Comparison of ENCODE assay signal across 18 mouse cellular contexts in genomic region chr13:30259326-30259725, GRCm38 (mm10).
DNase-seq lines count a peak whose midpoint lies in the region; ATAC-seq and TF ChIP-seq lines count a peak whose summit lies in the region.
"Had no signal": no experiment of that assay in that cellular context is flagged by ENCODE, and none has a peak within 500 bp of the region (broad histone marks: within the 10 kb centered on the region; RNA-seq: fewer than 3 reads in every experiment).

No protein-coding gene starts in this region.

- no peak overlapping the region for H3K4me3 ChIP-seq in hindbrain, embryonic 16.5 days (ENCODE audit: low read length)
- H3K4me3 ChIP-seq in hindbrain, postnatal 0 days (ENCODE audit: low read length) = no peak overlapping the region
- no peak overlapping the region for H3K4me3 ChIP-seq in lung, embryonic 16.5 days (ENCODE audit: low read length)
- H3K4me3 ChIP-seq in embryonic facial prominence, embryonic 10.5 days = no peak overlapping the region
- H3K4me3 ChIP-seq: embryonic facial prominence, embryonic 13.5 days; erythroblast, embryonic 14.5 days; forebrain, embryonic 12.5 days; gastrocnemius, adult 2 months; heart, embryonic 10.5 days; limb, embryonic 10.5 days; liver, embryonic 15.5 days; midbrain, embryonic 13.5 days had no signal

- no peaks in the 10 kb centered on the region for H3K36me3 ChIP-seq in hindbrain, embryonic 16.5 days (ENCODE audit: control insufficient read depth, insufficient read depth, low read length)
- no peaks in the 10 kb centered on the region for H3K36me3 ChIP-seq in hindbrain, postnatal 0 days (ENCODE audit: insufficient read depth, low read length)
- H3K36me3 ChIP-seq in lung, embryonic 16.5 days (ENCODE audit: control insufficient read depth, insufficient read depth, low read length) = no peaks in the 10 kb centered on the region
- H3K36me3 ChIP-seq in embryonic facial prominence, embryonic 10.5 days (replicated peaks) = no peaks in the 10 kb centered on the region
- H3K36me3 ChIP-seq: embryonic facial prominence, embryonic 13.5 days; forebrain, embryonic 12.5 days; heart, embryonic 10.5 days; limb, embryonic 10.5 days; liver, embryonic 15.5 days; midbrain, embryonic 13.5 days had no signal

- ATAC-seq in hindbrain, embryonic 16.5 days = peak; percentile 24; the same call in 1 of the 2 replicates
- no peak for ATAC-seq in hindbrain, postnatal 0 days
- ATAC-seq in lung, embryonic 16.5 days (ENCODE audit: low read depth) = no peak
- ATAC-seq: Patski had no signal

- no peaks in the 10 kb centered on the region for H3K9me3 ChIP-seq in hindbrain, embryonic 16.5 days (ENCODE audit: control insufficient read depth, low read length)
- no peaks in the 10 kb centered on the region for H3K9me3 ChIP-seq in hindbrain, postnatal 0 days (ENCODE audit: low read length)
- H3K9me3 ChIP-seq in lung, embryonic 16.5 days (ENCODE audit: control insufficient read depth, low read length) = no peaks in the 10 kb centered on the region
- H3K9me3 ChIP-seq in embryonic facial prominence, embryonic 10.5 days = no peaks in the 10 kb centered on the region
- H3K9me3 ChIP-seq: embryonic facial prominence, embryonic 13.5 days; forebrain, embryonic 12.5 days; heart, embryonic 10.5 days; limb, embryonic 10.5 days; liver, embryonic 15.5 days; megakaryocyte, embryonic 14.5 days; midbrain, embryonic 13.5 days had no signal

- no peak overlapping the region for H3K4me2 ChIP-seq in hindbrain, embryonic 16.5 days (ENCODE audit: low read length)
- no peak overlapping the region for H3K4me2 ChIP-seq in hindbrain, postnatal 0 days (ENCODE audit: low read depth, low read length)
- H3K4me2 ChIP-seq in lung, embryonic 16.5 days (ENCODE audit: low read depth, low read length) = no peak overlapping the region
- H3K4me2 ChIP-seq: embryonic facial prominence, embryonic 13.5 days; forebrain, embryonic 12.5 days; hindbrain, embryonic 14.5 days; liver, embryonic 15.5 days; midbrain, embryonic 13.5 days had no signal

- H3K27me3 ChIP-seq in hindbrain, embryonic 16.5 days (replicated peaks; ENCODE audit: control insufficient read depth, insufficient read depth, low read length) = no peaks in the 10 kb centered on the region
- H3K27me3 ChIP-seq in hindbrain, postnatal 0 days (ENCODE audit: insufficient read depth, low read length) = no peaks in the 10 kb centered on the region
- no peaks in the 10 kb centered on the region for H3K27me3 ChIP-seq in lung, embryonic 16.5 days (ENCODE audit: control insufficient read depth, insufficient read depth, low read depth, low read length)
- no peaks in the 10 kb centered on the region for H3K27me3 ChIP-seq in embryonic facial prominence, embryonic 10.5 days (replicated peaks; ENCODE audit: low read depth, poor library complexity, severe bottlenecking)
- H3K27me3 ChIP-seq: embryonic facial prominence, embryonic 13.5 days; forebrain, embryonic 12.5 days; liver, embryonic 15.5 days; megakaryocyte, embryonic 14.5 days; midbrain, embryonic 13.5 days; Patski had no signal

- TF ChIP-seq CTCF in hindbrain, postnatal 0 days (IDR thresholded peaks at IDR 0.05; ENCODE audit: low read depth) = no peak

- H3K4me1 ChIP-seq in hindbrain, embryonic 16.5 days (ENCODE audit: control insufficient read depth, insufficient read depth, low read depth, low read length) = peaks cover 2% of the 10 kb centered on the region; the same call in 1 of the 2 replicates
- no peaks in the 10 kb centered on the region for H3K4me1 ChIP-seq in hindbrain, postnatal 0 days (ENCODE audit: insufficient read depth, low read length)
- peaks cover 5% of the 10 kb centered on the region; the same call in 1 of the 2 replicates for H3K4me1 ChIP-seq in lung, embryonic 16.5 days (replicated peaks; ENCODE audit: control insufficient read depth, insufficient read depth, low read length)
- peaks cover 27% of the 10 kb centered on the region for H3K4me1 ChIP-seq in embryonic facial prominence, embryonic 10.5 days
- H3K4me1 ChIP-seq: embryonic facial prominence, embryonic 13.5 days; liver, embryonic 15.5 days; midbrain, embryonic 13.5 days had no signal

- no peak for DNase-seq in hindbrain, postnatal 0 days (ENCODE audit: low spot score)
- DNase-seq in lung, adult 18-20 months = no peak
- DNase-seq in embryonic facial prominence, embryonic 10.5 days (ENCODE audit: low spot score) = no peak
- no peak for DNase-seq in testis, postnatal 14 days (ENCODE audit: low spot score)
- no peak for DNase-seq in spleen, postnatal 4 days (ENCODE audit: low spot score in 2 of 2)

- no peak overlapping the region for H3K9ac ChIP-seq in hindbrain, embryonic 16.5 days (ENCODE audit: low read depth, low read length)
- no peak overlapping the region for H3K9ac ChIP-seq in hindbrain, postnatal 0 days (replicated peaks; ENCODE audit: low read length)
- H3K9ac ChIP-seq in lung, embryonic 16.5 days (ENCODE audit: low read length) = no peak overlapping the region
- H3K9ac ChIP-seq: embryonic facial prominence, embryonic 13.5 days; forebrain, embryonic 12.5 days; hindbrain, embryonic 14.5 days; liver, embryonic 15.5 days; midbrain, embryonic 13.5 days had no signal

- no peak overlapping the region for H3K27ac ChIP-seq in hindbrain, embryonic 16.5 days (ENCODE audit: low read depth, low read length)
- no peak overlapping the region for H3K27ac ChIP-seq in hindbrain, postnatal 0 days
- H3K27ac ChIP-seq in lung, embryonic 16.5 days (ENCODE audit: low read length) = peak overlapping the region; percentile 13
- peak overlapping the region; percentile 5; the same call in 1 of the 2 replicates for H3K27ac ChIP-seq in embryonic facial prominence, embryonic 10.5 days (replicated peaks)
- H3K27ac ChIP-seq: embryonic facial prominence, embryonic 13.5 days; forebrain, embryonic 12.5 days; gastrocnemius, adult 2 months; heart, embryonic 10.5 days; hindbrain, embryonic 14.5 days; limb, embryonic 10.5 days; liver, embryonic 15.5 days; midbrain, embryonic 13.5 days had no signal

- 92% methylated on average over 9 of the region's 9 CpGs for WGBS in hindbrain, embryonic 16.5 days
- 95% methylated on average over 9 of the region's 9 CpGs for WGBS in hindbrain, postnatal 0 days
- WGBS in lung, embryonic 16.5 days = 82% methylated on average over 9 of the region's 9 CpGs
- WGBS in embryonic facial prominence, embryonic 10.5 days = 95% methylated on average over 9 of the region's 9 CpGs

Comparison
In these comparisons a context has a peak if more than half of its experiments do, and no peak if none do; other contexts are left out.
1. H3K27ac ChIP-seq: peak in lung, embryonic 16.5 days (single experiment) and embryonic facial prominence, embryonic 10.5 days (single experiment); none in hindbrain, embryonic 16.5 days (single experiment) and hindbrain, postnatal 0 days (single experiment).